Mouse (Mus musculus) hematopoietic multipotent progenitor cell, adult 10-12 weeks (in vitro differentiated cells): ENCODE data around the gene Pcsk1. TPM values are rescaled to one million over a fixed set of nuclear protein-coding genes. Genes with fewer than 3 reads are reported as not detected.

Source experiments
- polyA plus RNA-seq: library from polyadenylated mRNA; stranded (reverse); fragments of >175 nt; gene quantifications from 2 replicates; pipeline ENCODE4 v1.2.3, GENCODE M21; 2012; ENCODE audit warnings: low replicate concordance

Gene Pcsk1
- not detected in 2 replicates for polyA plus RNA-seq

DNA sequence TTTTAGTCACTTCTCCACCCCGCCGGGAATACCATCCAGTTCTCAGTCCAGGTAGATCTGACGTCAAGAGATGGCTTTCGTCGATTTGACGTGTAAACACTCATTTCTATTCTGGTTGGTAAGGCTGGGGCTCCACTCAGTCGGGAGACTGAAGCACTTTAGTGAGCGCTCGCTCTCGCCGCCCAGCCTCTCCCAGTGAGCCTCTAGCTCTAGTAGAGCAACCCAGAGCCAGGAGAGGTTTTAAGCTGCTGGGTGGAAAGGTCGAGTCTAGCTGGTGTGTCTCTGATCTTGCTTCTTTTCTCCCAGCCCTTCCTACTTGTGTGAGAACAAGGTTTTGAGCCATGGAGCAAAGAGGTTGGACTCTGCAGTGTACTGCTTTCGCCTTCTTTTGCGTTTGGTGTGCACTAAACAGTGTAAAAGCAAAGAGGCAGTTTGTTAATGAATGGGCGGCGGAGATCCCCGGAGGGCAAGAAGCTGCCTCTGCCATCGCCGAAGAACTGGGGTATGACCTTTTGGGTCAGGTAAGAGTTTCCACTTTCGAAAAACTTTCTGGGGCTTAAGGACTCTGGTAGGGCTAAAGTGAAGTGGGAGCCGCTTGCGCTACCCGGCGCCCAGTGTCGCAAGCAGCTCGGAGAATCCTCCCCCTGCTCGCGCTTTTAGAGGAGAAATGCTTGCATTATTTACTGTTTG is at the start of gene Pcsk1:
Gene Pcsk1, plus strand, starts transcription at position 106 of the 690 bp plus-strand sequence.

